Mouse (Mus musculus): Measurements from ENCODE around the gene Cabp5. TPM values are rescaled to one million over a fixed set of nuclear protein-coding genes. Genes with fewer than 3 reads are reported as not detected.
"Not testable (repeated sequence)": the region's sequence is repeated elsewhere in the genome, so short reads cannot be mapped to it uniquely, and the experiment has no call there.

Cabp5 gene
- not detected in 2 replicates for polyA plus RNA-seq (2014; fragmentation: Nextera tagmentation; extraction: Ambion mirVana)

DNA sequence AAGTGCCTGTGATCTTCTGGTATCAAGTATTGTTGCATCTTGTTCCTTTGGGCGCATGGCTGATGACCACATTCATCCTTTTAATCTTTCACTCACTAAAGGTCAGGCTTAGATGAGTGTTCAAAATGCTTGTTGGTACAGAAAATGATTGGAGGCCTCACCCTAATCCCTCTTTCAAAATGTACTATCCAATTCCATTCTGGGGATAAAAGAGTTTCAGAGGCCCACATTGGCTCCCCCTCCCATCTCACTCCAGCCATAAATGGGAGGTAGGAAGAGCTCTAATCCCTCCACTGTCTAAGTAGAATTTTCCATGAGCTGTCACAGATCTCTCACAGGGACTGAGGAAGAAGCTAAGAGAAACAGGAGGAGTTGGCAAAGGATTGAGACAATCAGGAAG, at the start of gene Cabp5:
Gene Cabp5 (plus strand): TSS at position 301 of the 400 bp plus-strand sequence.
- Histone ChIP-seq H3K9me3 (ENCODE audit: control insufficient read depth, low read length) (no peaks in the 10 kb centered on the region), H3K36me3 (ENCODE audit: control insufficient read depth, insufficient read depth, low read length) (no peaks in the 10 kb centered on the region), H3K27ac (ENCODE audit: low read depth) (no peak within 1 kb of the TSS), H3K4me2 (ENCODE audit: low read length) (no peak within 1 kb of the TSS), H3K27me3 (replicated peaks; ENCODE audit: control insufficient read depth, insufficient read depth, low read length) (no peaks in the 10 kb centered on the region), H3K9ac (ENCODE audit: low read length) (no peak within 1 kb of the TSS), H3K4me1 (replicated peaks; ENCODE audit: control insufficient read depth, insufficient read depth, low read length) (no peaks in the 10 kb centered on the region), H3K4me3 (ENCODE audit: low read depth, low read length) (no peak within 1 kb of the TSS)
- no peak for ATAC-seq (replicated peaks; ENCODE audit: low FRiP score, low TSS enrichment, low read depth)
- no peak for DNase-seq (ENCODE audit: low spot score)
- WGBS: 90% methylated on average over 1 of the region's 1 CpGs

- Histone ChIP-seq H3K9me3 (ENCODE audit: control insufficient read depth, low read length) (peaks cover 5% of the 10 kb centered on the region; the same call in 1 of the 2 replicates), H3K36me3 (ENCODE audit: control insufficient read depth, insufficient read depth, low read length) (peaks cover 18% of the 10 kb centered on the region; the same call in 1 of the 2 replicates), H3K4me1 (replicated peaks; ENCODE audit: control insufficient read depth, insufficient read depth, low read length) (no peaks in the 10 kb centered on the region), H3K9ac (ENCODE audit: low read length) (no peak overlapping the region), H3K27ac (ENCODE audit: low read depth) (no peak overlapping the region), H3K4me2 (ENCODE audit: low read length) (no peak overlapping the region), H3K4me3 (ENCODE audit: low read depth, low read length) (no peak overlapping the region), H3K27me3 (replicated peaks; ENCODE audit: control insufficient read depth, insufficient read depth, low read length) (no peaks in the 10 kb centered on the region)
- ATAC-seq (replicated peaks; ENCODE audit: low FRiP score, low TSS enrichment, low read depth) (no peak), DNase-seq (ENCODE audit: low spot score) (no peak)
Observed at GRCm38 (mm10) chr7:13355943-13356342, 42.0 kb upstream of the Cabp5 start.

- no peak overlapping the region for H3K4me3 ChIP-seq (ENCODE audit: low read depth, low read length)
Observed at GRCm38 (mm10) chr7:13380588-13380987, 17.3 kb upstream of the Cabp5 start.

GRCm38 (mm10) chr7:13450541-13450940, 52.6 kb downstream of the Cabp5 start, which contains the start of gene Bsph1:
Bsph1 (plus strand) TSS chr7:13450841.
- WGBS: 57% methylated on average over 1 of the region's 1 CpGs
- H3K27ac ChIP-seq (ENCODE audit: low read depth): not testable (repeated sequence)

More at GRCm38 (mm10) chr7:13380588-13380987, 17.3 kb upstream of the Cabp5 start:
- Histone ChIP-seq H3K4me1 (replicated peaks; ENCODE audit: control insufficient read depth, insufficient read depth, low read length) (no peaks in the 10 kb centered on the region), H3K27me3 (replicated peaks; ENCODE audit: control insufficient read depth, insufficient read depth, low read length) (no peaks in the 10 kb centered on the region), H3K9ac (ENCODE audit: low read length) (no peak overlapping the region), H3K9me3 (ENCODE audit: control insufficient read depth, low read length) (no peaks in the 10 kb centered on the region), H3K4me2 (ENCODE audit: low read length) (no peak overlapping the region), H3K36me3 (ENCODE audit: control insufficient read depth, insufficient read depth, low read length) (no peaks in the 10 kb centered on the region), H3K27ac (ENCODE audit: low read depth) (no peak overlapping the region)
- 83% methylated on average over 2 of the region's 2 CpGs for WGBS
- ATAC-seq (replicated peaks; ENCODE audit: low FRiP score, low TSS enrichment, low read depth) (no peak), DNase-seq (ENCODE audit: low spot score) (no peak)

More at GRCm38 (mm10) chr7:13450541-13450940, 52.6 kb downstream of the Cabp5 start, which contains the start of gene Bsph1:
- H3K4me1 ChIP-seq (replicated peaks; ENCODE audit: control insufficient read depth, insufficient read depth, low read length); H3K9me3 ChIP-seq (ENCODE audit: control insufficient read depth, low read length); H3K27me3 ChIP-seq (replicated peaks; ENCODE audit: control insufficient read depth, insufficient read depth, low read length); ATAC-seq (replicated peaks; ENCODE audit: low FRiP score, low TSS enrichment, low read depth); H3K4me2 ChIP-seq (ENCODE audit: low read length); H3K9ac ChIP-seq (ENCODE audit: low read length); DNase-seq (ENCODE audit: low spot score); H3K4me3 ChIP-seq (ENCODE audit: low read depth, low read length); H3K36me3 ChIP-seq (ENCODE audit: control insufficient read depth, insufficient read depth, low read length): not testable (repeated sequence)

Other genes starting within 250 kb of the Cabp5 start
- gene Vmn1r88, start 238.6 kb upstream of the Cabp5 start, polyA plus RNA-seq (2014; fragmentation: Nextera tagmentation; extraction: Ambion mirVana): 0.03 TPM in 1 of 2 replicates, not detected in the other
- not detected in 2 replicates for gene Vmn1r89, start 185.1 kb upstream of the Cabp5 start, polyA plus RNA-seq (2014; fragmentation: Nextera tagmentation; extraction: Ambion mirVana)
- 110 and 115 TPM in 2 replicates for gene Lig1, start 120.8 kb upstream of the Cabp5 start, polyA plus RNA-seq (2014; fragmentation: Nextera tagmentation; extraction: Ambion mirVana)
- 4.7 and 6.0 TPM in 2 replicates for gene Zswim9, start 119.4 kb upstream of the Cabp5 start, polyA plus RNA-seq (2014; fragmentation: Nextera tagmentation; extraction: Ambion mirVana)
- gene Pla2g4c, start 73.5 kb upstream of the Cabp5 start, polyA plus RNA-seq (2014; fragmentation: Nextera tagmentation; extraction: Ambion mirVana): 0.97 and 1.0 TPM in 2 replicates
- not detected in 2 replicates for gene Bsph1, start 52.7 kb downstream of the Cabp5 start, polyA plus RNA-seq (2014; fragmentation: Nextera tagmentation; extraction: Ambion mirVana)
- not detected in 2 replicates for gene Bsph2, start 172.9 kb downstream of the Cabp5 start, polyA plus RNA-seq (2014; fragmentation: Nextera tagmentation; extraction: Ambion mirVana)
- gene Sult2a5, start 225.8 kb downstream of the Cabp5 start, polyA plus RNA-seq (2014; fragmentation: Nextera tagmentation; extraction: Ambion mirVana): not detected in 2 replicates